Mouse (Mus musculus) 3134 (cell line): ENCODE measurements around the gene Pgp.

Experiments
- DNase-seq: peaks from one replicate; pipeline ENCODE4 v3.0.0-alpha.2; 2011; ENCODE audit warnings: low spot score; ENCODE audit not compliant: insufficient read length; ENCODE audit errors: extremely low read depth

Gene Pgp

DNA sequence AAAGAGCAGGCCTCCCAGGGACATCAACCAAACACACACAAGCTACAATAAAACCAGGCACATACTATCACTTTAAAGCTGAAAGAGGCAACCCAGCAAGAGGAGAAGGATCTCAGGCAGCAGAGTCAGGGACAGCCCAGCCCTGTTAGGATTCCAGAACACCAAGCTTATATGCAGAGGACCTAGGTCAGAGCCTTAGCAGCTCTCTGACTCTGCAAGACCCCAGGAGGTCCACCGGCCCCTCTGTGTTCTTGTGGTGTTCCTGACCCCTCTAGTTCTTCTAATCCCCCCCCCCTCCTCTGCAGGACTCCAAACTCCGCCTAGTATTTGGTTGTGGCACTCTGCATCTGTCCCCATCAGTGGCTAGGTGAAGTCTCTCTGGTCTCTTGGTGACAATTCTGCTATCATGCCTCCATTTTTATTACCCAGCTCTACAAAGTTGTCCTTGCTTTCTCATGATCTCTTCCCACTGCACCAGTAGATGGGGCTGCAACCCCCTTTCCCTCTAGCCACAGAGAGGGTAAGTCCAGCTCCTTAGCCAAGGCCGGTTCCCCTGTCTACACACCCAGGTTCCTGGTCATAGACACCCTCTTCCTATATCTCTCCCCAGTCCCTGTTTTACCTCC lies 10.1 kb downstream of the Pgp start:
- DNase-seq: no peak

DNA sequence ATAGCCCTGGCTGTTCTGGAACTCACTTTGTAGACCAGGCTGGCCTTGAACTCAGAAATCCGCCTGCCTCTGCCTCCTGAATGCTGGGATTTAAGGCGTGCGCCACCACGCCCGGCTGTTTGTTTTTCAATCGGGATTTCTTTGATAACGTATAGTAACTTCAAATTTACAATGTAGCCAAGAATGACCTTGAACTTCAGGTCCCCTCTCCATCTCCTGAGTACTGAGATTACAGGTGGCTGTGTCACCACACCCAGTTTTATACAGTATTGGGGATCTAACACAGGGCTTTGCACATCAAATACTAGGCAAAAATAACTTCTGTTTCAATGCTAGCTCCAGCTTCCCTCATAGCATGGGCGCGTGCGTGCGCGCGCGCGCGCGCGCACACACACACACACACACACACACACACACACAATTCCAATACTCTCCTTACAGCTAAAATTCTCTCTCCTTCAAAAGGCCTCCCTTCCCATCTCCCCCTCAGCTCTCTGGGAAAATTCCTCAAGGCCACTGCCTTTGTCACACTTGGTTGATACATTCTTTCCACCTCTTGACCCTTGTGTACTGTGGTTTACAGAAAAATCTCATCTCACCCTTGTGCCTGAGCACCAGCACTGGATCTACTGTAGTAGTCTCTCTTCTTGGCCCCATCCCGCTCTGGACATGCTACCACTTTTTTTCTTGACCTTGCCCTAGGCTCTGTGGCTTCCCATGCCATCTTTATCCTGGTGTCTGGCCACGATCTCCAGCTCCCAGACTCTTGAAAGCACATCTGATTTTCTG lies 11.0 kb downstream of the Pgp start:
- no peak for DNase-seq

DNA sequence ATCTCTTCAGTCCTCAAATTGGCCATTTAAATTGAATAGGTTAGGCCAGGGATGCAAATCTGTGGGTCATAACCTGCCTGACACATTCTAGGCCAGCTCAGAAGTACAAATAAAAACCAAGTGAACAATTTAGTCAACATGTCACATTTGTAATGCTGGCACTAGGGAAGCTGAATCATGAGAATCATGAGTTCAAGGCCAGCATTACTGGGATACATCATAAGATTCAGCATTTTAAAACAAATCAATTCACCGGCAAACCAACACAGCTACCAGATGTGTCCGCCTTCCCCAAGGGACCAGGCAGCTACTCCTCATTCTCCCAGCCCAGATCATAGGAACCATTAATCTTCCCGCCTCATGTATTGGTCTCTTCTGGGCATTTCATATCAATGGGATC lies 13.3 kb downstream of the Pgp start:
- DNase-seq: no peak

DNA sequence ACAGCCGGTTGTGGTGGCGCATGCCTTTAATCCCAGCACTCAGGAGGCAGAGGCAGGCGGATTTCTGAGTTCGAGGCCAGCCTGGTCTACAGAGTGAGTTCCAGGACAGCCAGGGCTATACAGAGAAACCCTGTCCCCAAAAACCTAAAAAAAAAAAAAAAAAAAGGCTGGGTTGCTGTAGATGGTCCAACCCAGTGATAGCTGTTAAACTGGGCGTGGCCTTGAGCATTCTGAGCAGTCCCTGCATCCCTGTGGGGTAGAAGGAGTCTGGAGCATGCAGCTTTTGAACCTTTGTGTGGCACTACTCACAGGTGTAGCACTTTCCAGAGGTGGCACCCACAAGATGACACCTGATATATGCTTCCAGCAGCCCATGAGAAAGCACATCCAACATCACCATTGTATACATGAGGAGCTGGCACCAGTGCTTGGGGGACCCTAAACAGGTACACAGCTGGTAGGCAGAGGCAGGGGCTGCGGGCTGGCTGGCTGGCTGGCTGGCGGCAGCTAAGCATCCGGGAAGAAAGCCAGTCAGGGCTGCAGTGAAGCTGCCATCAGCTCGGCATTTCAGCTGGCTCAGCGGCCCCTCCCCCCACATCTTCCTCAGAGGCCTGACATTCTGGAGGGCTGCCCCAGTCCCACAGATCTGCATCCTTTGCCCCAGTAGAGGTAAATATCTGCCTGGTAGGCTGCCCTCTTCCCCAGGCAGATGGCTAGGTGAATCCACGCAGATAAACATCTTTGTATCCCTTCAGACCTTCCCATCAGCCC lies 15.1 kb downstream of the Pgp start:
- no peak for DNase-seq

DNA sequence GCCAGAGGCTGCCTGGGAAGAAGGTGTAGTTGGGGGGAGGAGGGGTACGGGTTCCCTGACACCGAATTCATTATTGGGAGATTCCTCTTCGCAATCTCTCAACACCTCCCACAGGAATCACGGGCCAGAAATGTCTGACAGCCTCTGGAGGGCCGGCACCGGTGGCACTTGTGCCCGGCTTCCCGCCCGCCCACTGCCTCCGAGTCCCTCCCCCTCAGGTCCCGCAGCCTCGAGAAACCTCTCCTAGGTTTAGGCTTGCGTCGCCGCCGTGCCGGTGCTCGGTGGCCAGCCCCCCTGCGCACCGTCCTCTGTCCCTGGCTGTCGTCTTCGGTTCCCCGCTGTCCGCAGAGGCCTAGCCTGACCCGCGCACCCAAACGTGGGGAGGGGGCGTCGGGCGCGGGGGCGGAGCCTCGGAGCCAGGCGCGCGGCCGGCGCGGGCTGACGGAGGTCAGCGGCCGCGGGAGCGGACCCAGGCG lies 18.0 kb downstream of the Pgp start, which contains the start of gene Caskin1:
TSS of gene Caskin1 (plus strand) at position 416 of the 476 bp plus-strand sequence.
- DNase-seq: no peak

DNA sequence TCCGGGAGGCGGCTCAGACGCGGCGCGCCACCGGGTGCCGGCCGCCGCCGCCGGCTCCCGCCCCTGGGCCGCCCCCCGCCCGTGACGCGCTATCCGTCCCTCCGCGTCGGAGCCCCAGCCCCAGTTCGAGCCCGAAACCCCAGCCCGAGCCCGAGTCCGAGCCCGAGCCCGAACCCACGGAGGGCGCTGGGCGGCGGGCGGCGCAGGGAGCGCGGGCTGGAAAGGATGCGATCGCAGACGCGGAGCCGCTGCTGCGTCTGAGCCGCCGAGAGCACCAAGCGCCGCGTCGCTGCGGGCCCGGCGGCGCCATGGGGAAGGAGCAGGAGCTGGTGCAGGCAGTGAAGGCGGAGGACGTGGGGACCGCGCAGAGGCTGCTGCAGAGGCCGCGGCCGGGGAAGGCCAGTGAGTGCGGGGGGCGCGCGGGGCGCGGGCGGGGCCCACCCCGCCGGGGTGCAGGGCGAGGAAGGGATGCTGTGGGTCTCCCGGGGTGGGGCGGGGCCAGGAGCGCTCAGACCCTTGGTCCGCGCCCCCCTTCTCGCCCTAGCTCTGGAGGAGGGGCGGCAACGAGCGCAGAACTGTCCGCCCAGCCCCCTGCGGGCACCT lies 18.6 kb downstream of the Pgp start:
- no peak for DNase-seq

DNA sequence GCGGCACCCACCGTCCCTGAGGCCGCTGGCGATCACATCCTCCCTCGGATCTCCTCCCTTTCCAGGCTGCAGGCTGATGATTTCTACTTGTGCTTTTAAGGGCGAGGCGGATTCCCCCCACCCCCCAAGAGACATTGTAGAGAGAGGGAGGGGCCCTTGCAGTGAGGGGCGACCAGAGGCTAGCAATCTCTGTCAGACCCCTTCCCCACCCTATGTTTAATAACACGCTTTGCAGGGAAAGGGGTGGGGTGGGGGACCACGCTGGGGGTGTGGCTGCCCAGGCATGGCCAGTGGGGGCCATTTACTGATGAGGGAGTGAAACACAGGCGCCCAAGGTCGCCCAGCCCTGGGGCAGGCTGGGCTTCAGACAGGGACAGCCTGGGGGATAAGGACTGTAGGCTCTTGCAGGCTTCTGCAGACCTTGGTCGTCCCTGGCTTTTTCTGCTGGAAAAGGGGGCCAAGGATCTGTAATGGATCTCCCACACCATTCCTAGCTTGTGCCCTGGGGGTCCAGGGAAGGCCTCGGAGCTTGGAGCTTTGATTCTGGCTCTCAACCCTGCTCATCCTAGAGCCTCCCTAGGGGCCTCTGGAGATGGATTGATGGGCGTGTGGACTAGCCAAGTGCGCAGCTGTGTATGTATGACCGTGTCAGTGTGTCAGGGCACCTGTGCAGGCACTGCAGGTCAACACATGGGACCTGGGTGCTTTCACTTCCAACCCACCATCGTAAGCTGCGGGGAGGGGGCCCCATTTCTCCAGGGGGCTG lies 19.3 kb downstream of the Pgp start:
- DNase-seq: no peak

DNA sequence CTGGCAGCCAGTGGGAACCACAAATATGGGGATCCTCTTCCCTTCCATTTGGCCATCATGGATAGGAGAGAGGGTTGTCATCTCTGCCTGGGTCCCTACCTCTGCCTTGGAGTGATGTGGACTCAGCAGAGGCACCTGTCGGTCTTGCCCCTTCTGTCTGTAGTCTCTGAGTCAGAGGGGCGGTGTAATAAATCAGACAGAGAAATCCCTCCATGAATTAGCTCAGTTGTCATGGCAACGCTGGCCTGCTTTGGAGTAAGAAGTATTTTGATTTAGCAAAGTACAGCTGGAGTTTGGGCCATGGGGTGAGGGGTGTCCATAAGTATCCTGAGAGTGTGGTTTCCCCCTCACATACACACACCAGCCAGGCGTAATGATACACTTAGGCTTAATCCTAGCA lies 20.2 kb downstream of the Pgp start:
- no peak for DNase-seq

DNA sequence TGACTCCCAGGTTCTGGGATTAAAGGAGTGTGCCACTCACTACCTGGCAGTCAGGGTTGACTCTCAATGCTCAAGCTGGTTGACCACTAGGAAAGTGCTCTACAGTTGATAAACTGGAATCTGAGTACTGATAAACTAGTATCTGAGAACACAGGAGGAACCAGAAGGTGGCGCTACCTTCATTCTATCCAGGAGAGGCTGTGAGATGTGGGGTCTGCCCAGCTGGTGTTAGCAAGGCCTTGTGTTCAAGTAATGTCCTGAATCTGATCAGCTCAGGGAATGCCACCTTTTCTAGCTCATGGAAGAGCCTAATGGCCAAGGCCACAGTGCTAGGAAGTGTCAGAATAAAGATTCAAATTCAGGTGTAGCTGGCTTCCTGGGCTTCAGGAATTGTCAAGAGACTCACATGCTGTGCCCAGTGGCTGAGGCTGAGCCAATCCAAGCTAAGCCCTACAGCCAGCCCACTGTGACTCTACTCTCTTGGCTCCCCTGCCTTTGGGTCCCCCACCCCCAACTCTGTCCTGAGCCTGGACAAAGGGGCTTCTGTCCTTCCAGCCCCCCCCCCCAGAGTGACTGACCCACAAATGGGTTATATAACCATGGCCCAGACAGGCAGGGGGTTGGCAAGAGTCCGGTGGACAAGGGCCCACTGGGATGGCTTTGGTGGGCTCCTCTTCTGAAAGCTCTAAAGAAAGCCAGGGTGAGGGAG lies 24.6 kb downstream of the Pgp start:
- no peak for DNase-seq

DNA sequence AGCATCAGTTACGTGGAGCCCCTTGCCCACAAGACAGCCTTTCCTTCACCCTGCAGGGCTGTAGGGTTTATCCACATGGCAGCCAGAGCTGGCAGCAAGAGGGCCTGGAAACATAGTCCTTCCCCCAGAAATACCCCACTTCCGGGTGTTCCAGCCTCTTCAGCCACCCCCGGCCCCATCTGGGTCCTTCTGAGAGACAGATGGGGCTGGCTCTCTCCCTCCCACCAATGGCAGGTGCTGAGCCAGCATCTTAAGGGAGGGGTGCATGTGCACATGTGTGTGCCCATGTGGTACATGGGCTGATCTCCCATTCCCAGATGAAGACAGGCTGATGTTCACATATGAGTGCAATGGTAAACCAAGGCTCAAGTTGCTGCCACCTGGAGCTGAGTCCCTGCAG lies 25.3 kb downstream of the Pgp start:
- no peak for DNase-seq

DNA sequence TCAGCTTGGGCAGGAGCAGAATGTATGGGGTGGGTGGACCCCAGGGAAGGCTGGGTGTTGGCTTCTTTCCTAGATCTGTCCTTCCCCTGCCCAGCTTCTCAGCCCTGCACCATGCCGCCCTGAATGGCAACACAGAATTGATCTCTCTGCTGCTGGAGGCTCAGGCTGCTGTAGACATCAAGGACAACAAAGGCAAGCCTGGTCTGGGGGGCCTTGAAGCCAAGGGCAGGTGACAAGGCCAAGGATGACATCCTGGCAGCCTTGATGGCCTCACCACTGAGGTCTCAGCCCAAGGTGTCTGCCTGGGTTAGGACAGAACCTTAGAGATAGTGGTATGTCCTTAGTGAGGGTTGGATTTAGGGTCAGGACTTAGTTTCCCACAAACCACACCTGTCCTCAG lies 25.8 kb downstream of the Pgp start:
- DNase-seq: no peak

DNA sequence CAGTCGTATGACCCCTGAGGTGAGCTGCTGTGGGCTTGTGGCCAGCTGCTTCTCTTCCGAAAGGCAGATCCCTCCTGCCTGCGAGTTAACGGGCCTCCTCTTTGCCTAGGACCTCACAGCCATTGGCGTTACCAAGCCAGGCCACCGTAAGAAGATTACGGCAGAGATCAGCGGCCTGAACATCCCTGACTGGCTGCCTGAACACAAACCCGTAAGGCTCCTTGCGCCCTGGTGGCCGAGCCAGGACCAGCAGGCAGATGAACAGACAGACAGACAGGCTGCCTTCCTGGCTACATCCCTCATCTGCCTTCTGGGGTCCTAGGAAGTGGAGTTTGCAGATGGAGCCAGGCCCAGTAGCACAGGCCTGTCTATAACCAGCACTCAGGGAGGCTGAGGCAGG lies 32.0 kb downstream of the Pgp start:
- DNase-seq: no peak

DNA sequence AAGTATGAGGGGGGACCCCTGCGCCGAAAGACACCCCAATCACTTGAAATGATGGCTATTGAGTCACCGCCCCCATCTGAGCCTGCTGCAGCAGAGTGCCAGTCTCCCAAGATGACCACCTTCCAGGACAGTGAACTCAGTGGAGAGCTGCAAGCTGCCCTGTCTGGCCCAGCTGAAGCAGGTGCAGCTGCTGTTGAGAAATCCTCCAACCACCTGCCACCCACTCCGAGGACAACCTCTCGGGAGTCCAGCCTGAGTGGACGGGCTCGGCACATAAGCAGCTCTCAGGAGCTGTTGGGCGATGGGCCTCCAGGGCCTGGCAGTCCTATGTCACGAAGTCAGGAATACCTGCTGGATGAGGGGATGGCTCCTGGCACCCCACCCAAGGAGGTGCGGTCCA lies 33.9 kb downstream of the Pgp start:
- no peak for DNase-seq

DNA sequence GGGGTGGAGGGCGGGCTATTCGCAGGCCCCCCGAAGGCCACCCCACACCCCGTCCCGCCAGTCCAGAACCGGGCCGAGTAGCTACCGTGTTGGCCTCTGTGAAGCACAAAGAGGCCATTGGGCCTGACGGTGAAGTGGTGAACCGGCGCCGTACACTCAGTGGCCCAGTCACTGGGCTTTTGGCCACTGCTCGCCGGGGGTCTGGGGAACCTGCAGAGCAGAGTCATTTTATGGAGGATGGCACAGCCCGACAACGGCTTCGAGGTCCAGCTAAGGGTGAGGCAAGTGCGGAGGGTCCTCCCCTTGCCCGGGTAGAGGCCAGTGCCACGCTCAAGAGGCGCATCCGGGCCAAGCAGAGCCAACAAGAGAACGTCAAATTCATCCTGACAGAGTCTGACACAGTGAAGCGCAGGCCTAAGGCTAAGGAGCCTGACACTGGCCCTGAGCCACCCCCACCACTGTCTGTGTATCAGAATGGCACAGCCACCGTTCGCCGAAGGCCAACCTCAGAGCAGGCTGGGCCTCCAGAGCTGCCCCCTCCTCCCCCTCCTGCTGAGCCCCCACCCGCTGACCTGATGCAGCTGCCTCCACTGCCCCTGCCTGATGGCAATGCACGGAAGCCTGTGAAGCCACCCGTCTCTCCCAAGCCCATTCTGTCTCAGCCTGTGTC lies 35.2 kb downstream of the Pgp start:
- DNase-seq: no peak

DNA sequence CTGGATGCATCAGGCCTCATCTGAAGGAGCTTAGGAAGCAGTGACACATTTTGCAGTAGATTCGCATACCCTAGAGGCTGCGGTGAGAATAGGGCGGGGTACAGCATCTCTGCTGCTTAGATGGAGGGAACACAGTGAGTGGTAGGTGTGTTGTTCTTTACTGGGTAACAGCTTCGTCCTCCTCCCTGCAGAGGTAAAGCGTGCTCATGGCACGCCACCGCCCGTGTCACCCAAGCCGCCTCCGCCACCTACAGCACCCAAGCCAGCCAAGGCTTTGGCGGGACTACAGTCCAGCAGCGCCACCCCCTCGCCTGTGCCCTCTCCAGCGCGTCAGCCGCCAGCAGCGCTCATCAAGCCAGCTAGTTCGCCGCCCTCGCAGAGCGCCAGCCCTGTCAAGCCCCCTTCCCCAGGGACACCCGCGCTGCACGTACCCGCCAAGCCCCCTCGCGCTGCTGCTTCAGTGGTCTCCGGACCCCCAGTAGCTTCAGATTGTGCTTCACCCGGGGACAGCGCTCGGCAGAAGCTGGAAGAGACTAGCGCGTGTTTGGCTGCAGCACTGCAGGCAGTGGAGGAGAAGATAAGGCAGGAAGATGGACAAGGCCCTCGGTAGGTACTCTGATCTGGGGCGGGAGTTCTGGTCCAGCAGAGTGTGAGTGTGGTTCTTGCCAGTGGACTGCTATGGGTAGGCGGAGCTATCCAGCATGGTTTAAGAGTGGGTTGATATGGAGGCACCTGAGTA lies 36.3 kb downstream of the Pgp start:
- no peak for DNase-seq

DNA sequence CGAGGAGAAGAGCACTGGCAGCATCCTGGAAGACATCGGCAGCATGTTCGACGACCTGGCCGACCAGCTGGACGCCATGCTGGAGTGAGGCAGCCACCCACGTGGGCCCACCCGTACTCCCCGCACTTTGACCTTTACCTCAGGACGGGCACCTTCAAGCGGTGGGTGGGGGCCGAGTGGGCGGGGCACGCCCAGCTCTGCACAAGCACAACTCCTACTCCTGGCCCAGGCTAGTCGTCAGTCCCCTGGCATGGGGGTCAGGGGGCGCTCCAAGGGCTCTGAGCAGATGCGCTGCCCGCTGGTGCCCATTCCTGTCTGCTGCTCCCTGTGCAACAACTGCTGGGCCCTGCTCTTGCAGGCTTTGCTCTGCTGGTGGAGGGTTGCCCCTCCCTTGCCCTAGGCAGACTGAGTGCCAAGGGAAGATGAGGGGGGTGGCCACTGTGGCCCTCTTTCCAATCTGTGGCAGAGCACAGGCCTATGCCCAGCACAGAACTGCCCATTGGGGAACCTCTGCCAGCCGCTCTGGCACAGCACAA lies 37.0 kb downstream of the Pgp start:
- no peak for DNase-seq

DNA sequence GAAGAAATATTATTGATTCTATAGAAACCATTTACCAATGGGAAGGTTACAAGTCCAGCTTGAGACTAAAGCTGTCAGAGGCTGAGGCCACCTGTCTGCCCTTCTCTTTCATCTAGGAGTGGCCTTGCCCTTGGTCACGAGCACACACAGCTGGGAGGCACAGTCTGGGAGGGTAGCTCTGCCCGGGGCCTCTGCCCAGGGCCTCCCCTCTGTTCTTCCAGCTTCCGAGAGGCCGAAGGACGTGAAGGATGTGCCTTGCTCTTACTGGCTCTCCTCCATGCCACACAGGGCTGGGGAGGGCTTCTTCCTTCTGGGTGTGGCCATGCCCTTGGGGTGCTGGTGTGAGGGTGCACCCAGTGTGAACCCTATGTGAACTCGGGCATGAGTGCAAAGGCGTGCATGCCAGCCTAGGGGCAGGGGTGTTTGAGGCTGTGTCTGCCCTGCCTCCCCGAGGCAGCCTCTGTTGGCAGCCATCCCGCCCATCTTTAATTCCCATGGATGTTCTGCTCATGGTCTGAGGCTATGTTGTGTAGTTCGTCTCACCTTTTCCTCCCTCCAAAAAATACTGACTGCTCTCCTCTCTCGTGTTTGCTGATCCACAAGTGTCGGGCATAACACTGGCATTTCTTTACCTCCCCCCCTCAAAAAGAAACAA lies 37.7 kb downstream of the Pgp start:
- no peak for DNase-seq

DNA sequence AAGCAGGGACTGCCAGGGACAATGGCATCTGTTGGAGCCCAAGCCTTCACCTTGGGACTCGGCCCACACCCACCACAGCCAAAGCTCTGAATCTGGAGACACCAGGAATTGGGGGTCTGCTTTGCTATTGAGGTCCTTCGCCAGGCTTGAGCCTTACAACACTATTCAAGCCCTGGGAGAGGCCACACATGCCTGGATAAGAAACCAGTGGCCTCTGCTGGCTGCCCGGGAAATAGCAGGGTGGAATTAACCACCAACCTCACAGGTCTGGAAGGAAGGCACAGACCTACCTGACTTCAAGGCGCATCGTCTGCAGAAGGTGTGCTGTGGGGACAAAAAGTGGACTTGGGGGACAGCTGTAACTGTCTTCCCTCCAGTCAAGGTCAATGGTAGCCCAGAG lies 43.4 kb downstream of the Pgp start:
- no peak for DNase-seq
